In genomic region chr8:77231834-77232233, GRCm38 (mm10) we compare ENCODE assay signal across 24 mouse cellular contexts.
DNase-seq lines count a peak whose midpoint lies in the region; ATAC-seq and TF ChIP-seq lines count a peak whose summit lies in the region.
"Had no signal": no experiment of that assay in that cellular context is flagged by ENCODE, and none has a peak within 500 bp of the region (broad histone marks: within the 10 kb centered on the region; RNA-seq: fewer than 3 reads in every experiment).

No protein-coding gene starts in this region.

- intact Hi-C loops in heart, adult 2 months (cut with DNase I), result loop anchor here (5.0 kb wide), 1 partner anchor 80 kb away; no protein-coding TSS in a partner anchor

- TF ChIP-seq CTCF in heart, adult 2 months (IDR thresholded peaks at IDR 0.05), result no peak
- no peak for TF ChIP-seq CTCF in heart, postnatal 0 days (IDR thresholded peaks at IDR 0.05; ENCODE audit: low read depth)
- no peak for TF ChIP-seq CTCF in lung, embryonic 14.5 days (IDR thresholded peaks at IDR 0.05; ENCODE audit: low read depth)

- no peak overlapping the region for H3K4me3 ChIP-seq in heart, adult 2 months
- no peak overlapping the region for H3K4me3 ChIP-seq in heart, embryonic 11.5 days (ENCODE audit: low read depth, low read length)
- H3K4me3 ChIP-seq in heart, postnatal 0 days (ENCODE audit: low read depth, low read length), result no peak overlapping the region
- H3K4me3 ChIP-seq in lung, embryonic 14.5 days (ENCODE audit: low read depth, low read length), result no peak overlapping the region
- no peak overlapping the region for H3K4me3 ChIP-seq in intestine, embryonic 16.5 days (ENCODE audit: low read length)
- H3K4me3 ChIP-seq: embryonic facial prominence, embryonic 12.5 days; limb, embryonic 13.5 days; midbrain, embryonic 15.5 days; stomach, embryonic 15.5 days had no signal

- no peaks in the 10 kb centered on the region for H3K27me3 ChIP-seq in heart, adult 2 months (ENCODE audit: control insufficient read depth, insufficient read depth, low read length)
- H3K27me3 ChIP-seq in heart, embryonic 11.5 days (ENCODE audit: control insufficient read depth, insufficient read depth, low read length), result no peaks in the 10 kb centered on the region
- H3K27me3 ChIP-seq in heart, postnatal 0 days (ENCODE audit: control insufficient read depth, insufficient read depth, low read length), result no peaks in the 10 kb centered on the region
- no peaks in the 10 kb centered on the region for H3K27me3 ChIP-seq in lung, embryonic 14.5 days (ENCODE audit: insufficient read depth, low read length)
- H3K27me3 ChIP-seq in intestine, embryonic 16.5 days (replicated peaks; ENCODE audit: control insufficient read depth, insufficient read depth, low read length), result no peaks in the 10 kb centered on the region
- H3K27me3 ChIP-seq: embryonic facial prominence, embryonic 12.5 days; limb, embryonic 13.5 days; midbrain, embryonic 15.5 days; stomach, embryonic 15.5 days had no signal

- TF ChIP-seq EP300 in heart, adult 2 months (IDR thresholded peaks at IDR 0.05; ENCODE audit: insufficient read depth, low read depth, low read length), result no peak
- TF ChIP-seq EP300 in heart, postnatal 0 days (IDR thresholded peaks at IDR 0.05; ENCODE audit: low read depth), result no peak

- H3K4me1 ChIP-seq in heart, adult 2 months (ENCODE audit: control insufficient read depth, insufficient read depth, low read length), result peaks cover 6% of the 10 kb centered on the region
- H3K4me1 ChIP-seq in heart, embryonic 11.5 days (ENCODE audit: control insufficient read depth, insufficient read depth, low read length), result peaks cover 13% of the 10 kb centered on the region
- peaks cover 23% of the 10 kb centered on the region for H3K4me1 ChIP-seq in heart, postnatal 0 days (ENCODE audit: control insufficient read depth, insufficient read depth)
- H3K4me1 ChIP-seq in lung, embryonic 14.5 days (ENCODE audit: insufficient read depth), result peaks cover 2% of the 10 kb centered on the region; the same call in 1 of the 2 replicates
- H3K4me1 ChIP-seq in intestine, embryonic 16.5 days (ENCODE audit: control insufficient read depth, insufficient read depth, low read length), result peaks cover 2% of the 10 kb centered on the region; the same call in 1 of the 2 replicates
- H3K4me1 ChIP-seq: embryonic facial prominence, embryonic 12.5 days; midbrain, embryonic 15.5 days; stomach, embryonic 15.5 days had no signal

- H3K9me3 ChIP-seq in heart, embryonic 11.5 days (replicated peaks; ENCODE audit: control insufficient read depth, low read length), result no peaks in the 10 kb centered on the region
- H3K9me3 ChIP-seq in heart, postnatal 0 days (replicated peaks; ENCODE audit: control insufficient read depth, low read length), result no peaks in the 10 kb centered on the region
- H3K9me3 ChIP-seq in lung, embryonic 14.5 days (ENCODE audit: low read depth, low read length), result no peaks in the 10 kb centered on the region
- H3K9me3 ChIP-seq in intestine, embryonic 16.5 days (ENCODE audit: control insufficient read depth, low read length), result no peaks in the 10 kb centered on the region
- H3K9me3 ChIP-seq: embryonic facial prominence, embryonic 12.5 days; limb, embryonic 13.5 days; midbrain, embryonic 15.5 days; stomach, embryonic 15.5 days had no signal

- ATAC-seq in heart, embryonic 11.5 days (replicated peaks; ENCODE audit: insufficient number of reproducible peaks, low FRiP score, low TSS enrichment), result no peak
- no peak for ATAC-seq in heart, postnatal 0 days (ENCODE audit: insufficient read depth, low read depth)
- ATAC-seq in lung, embryonic 14.5 days (ENCODE audit: insufficient read depth), result no peak
- ATAC-seq in intestine, embryonic 16.5 days, result peak; percentile 38; the same call in 1 of the 2 replicates
- ATAC-seq: CD4-positive, CD25-positive, alpha-beta regulatory T cell, adult 4 months; midbrain, embryonic 15.5 days had no signal

- no peaks in the 10 kb centered on the region for H3K79me2 ChIP-seq in heart, adult 2 months (replicated peaks; ENCODE audit: control insufficient read depth, insufficient read depth, low read length)

- TF ChIP-seq POLR2A in heart, adult 2 months (IDR thresholded peaks at IDR 0.05; ENCODE audit: insufficient read depth, low read depth, low read length), result no peak

- no peak overlapping the region for H3K9ac ChIP-seq in heart, adult 2 months (ENCODE audit: low read depth, low read length)
- H3K9ac ChIP-seq in heart, embryonic 11.5 days (ENCODE audit: low read depth, low read length), result no peak overlapping the region
- no peak overlapping the region for H3K9ac ChIP-seq in heart, postnatal 0 days (replicated peaks; ENCODE audit: low read depth, low read length)
- H3K9ac ChIP-seq in lung, embryonic 14.5 days, result no peak overlapping the region
- no peak overlapping the region for H3K9ac ChIP-seq in intestine, embryonic 16.5 days (ENCODE audit: low read depth, low read length)
- H3K9ac ChIP-seq: embryonic facial prominence, embryonic 12.5 days; hindbrain, embryonic 14.5 days; limb, embryonic 13.5 days; midbrain, embryonic 15.5 days; stomach, embryonic 15.5 days had no signal

- no peak for DNase-seq in heart, adult 2 months
- DNase-seq in heart, postnatal 0 days (ENCODE audit: low spot score), result no peak
- no peak for DNase-seq in heart, postnatal 4 days
- DNase-seq in lung, embryonic 14.5 days, result peak; percentile 51
- DNase-seq in lung, postnatal 36 days, result no peak
- DNase-seq: adrenal gland, postnatal 14 days; cerebellum, adult 11-12 months; cerebellum, adult 9-11 months; embryo, embryonic 11 days; gastrocnemius, postnatal 36 days; kidney, postnatal 14 days; lung, postnatal 10 days; right cerebral cortex, postnatal 25 days; thymus, adult 18-20 months; thymus, postnatal 25 days had no signal

- no peak overlapping the region for H3K4me2 ChIP-seq in heart, embryonic 11.5 days
- no peak overlapping the region for H3K4me2 ChIP-seq in heart, postnatal 0 days (ENCODE audit: low read depth, low read length)
- H3K4me2 ChIP-seq in lung, embryonic 14.5 days, result no peak overlapping the region
- H3K4me2 ChIP-seq in intestine, embryonic 16.5 days (ENCODE audit: low read depth, low read length), result no peak overlapping the region
- H3K4me2 ChIP-seq: embryonic facial prominence, embryonic 12.5 days; hindbrain, embryonic 14.5 days; limb, embryonic 13.5 days; liver, embryonic 11.5 days; midbrain, embryonic 15.5 days; stomach, embryonic 15.5 days had no signal

- peaks cover 3% of the 10 kb centered on the region for H3K36me3 ChIP-seq in heart, adult 2 months (ENCODE audit: control insufficient read depth, insufficient read depth, low read length)
- no peaks in the 10 kb centered on the region for H3K36me3 ChIP-seq in heart, embryonic 11.5 days (ENCODE audit: control insufficient read depth, insufficient read depth, low read length)
- H3K36me3 ChIP-seq in heart, postnatal 0 days (replicated peaks; ENCODE audit: control insufficient read depth, insufficient read depth, low read length), result no peaks in the 10 kb centered on the region
- H3K36me3 ChIP-seq in lung, embryonic 14.5 days (ENCODE audit: insufficient read depth), result no peaks in the 10 kb centered on the region
- no peaks in the 10 kb centered on the region for H3K36me3 ChIP-seq in intestine, embryonic 16.5 days (ENCODE audit: control insufficient read depth, insufficient read depth, low read length)
- H3K36me3 ChIP-seq: embryonic facial prominence, embryonic 12.5 days; limb, embryonic 13.5 days; midbrain, embryonic 15.5 days; stomach, embryonic 15.5 days had no signal

- H3K27ac ChIP-seq in heart, adult 2 months, result peak overlapping the region; percentile 64
- H3K27ac ChIP-seq in heart, embryonic 11.5 days (ENCODE audit: low read depth, low read length), result no peak overlapping the region
- H3K27ac ChIP-seq in heart, postnatal 0 days (ENCODE audit: low read depth), result peak overlapping the region; percentile 79
- no peak overlapping the region for H3K27ac ChIP-seq in lung, embryonic 14.5 days (ENCODE audit: low read depth)
- no peak overlapping the region for H3K27ac ChIP-seq in intestine, embryonic 16.5 days (ENCODE audit: low read length)
- H3K27ac ChIP-seq: embryonic facial prominence, embryonic 12.5 days; hindbrain, embryonic 14.5 days; limb, embryonic 13.5 days; midbrain, embryonic 15.5 days; stomach, embryonic 15.5 days had no signal

- WGBS in heart, adult 2 months, result 23% methylated on average over 6 of the region's 6 CpGs
- 70% methylated on average over 6 of the region's 6 CpGs for WGBS in heart, embryonic 11.5 days (ENCODE audit: insufficient replicate concordance)
- WGBS in heart, postnatal 0 days, result 30% methylated on average over 6 of the region's 6 CpGs
- WGBS in lung, embryonic 14.5 days, result 33% methylated on average over 6 of the region's 6 CpGs
- 41% methylated on average over 6 of the region's 6 CpGs for WGBS in intestine, embryonic 16.5 days

Comparison
In these comparisons a context has a peak if more than half of its experiments do, and no peak if none do; other contexts are left out.
1. H3K27ac ChIP-seq: peak in heart, adult 2 months (single experiment) and heart, postnatal 0 days (single experiment); none in heart, embryonic 11.5 days (single experiment), lung, embryonic 14.5 days (single experiment) and intestine, embryonic 16.5 days (single experiment).